Mouse (Mus musculus) macrophage (primary cell): ENCODE measurements around the gene Mars2. TPM values are rescaled to one million over a fixed set of nuclear protein-coding genes. Genes with fewer than 3 reads are reported as not detected.

Source experiments
- H3K27ac ChIP-seq: fragments of 350-480 bp; formaldehyde crosslinking; 2 replicates; pipeline ENCODE4 v1.9.0; 2021
- H3K36me3 ChIP-seq: fragments of 350-480 bp; formaldehyde crosslinking; 2 replicates; pipeline ENCODE4 v1.9.0; 2021; ENCODE audit errors: inconsistent target
- H3K4me3 ChIP-seq: fragments of 350-480 bp; formaldehyde crosslinking; 2 replicates; pipeline ENCODE4 v1.9.0; 2021; ENCODE audit errors: inconsistent target
- H3K79me2 ChIP-seq: fragments of 350-480 bp; formaldehyde crosslinking; 2 replicates; pipeline ENCODE4 v1.9.0; 2021; ENCODE audit errors: inconsistent target
- WGBS: methylation state at CpG from one replicate; pipeline ENCODE4 v1.1.7; 2026; ENCODE audit warnings: inconsistent platforms; ENCODE audit not compliant: missing documents; 5-methylcytosine and 5-hydroxymethylcytosine counted together
- polyA plus RNA-seq: library from polyadenylated mRNA; stranded (reverse); fragments of 250-400 nt; gene quantifications from 3 replicates; pipeline ENCODE4 v1.2.4, GENCODE M21; 2018; ENCODE audit warnings: inconsistent platforms

The Mars2 gene
- polyA plus RNA-seq, 1 experiment from 2014 or later, result 0.86 TPM

- Histone ChIP-seq H3K27ac (no peak overlapping the region), H3K36me3 (no peaks in the 10 kb centered on the region), H3K79me2 (peaks cover 26% of the 10 kb centered on the region), H3K4me3 (no peak overlapping the region)
- 80% methylated on average over 15 of the region's 16 CpGs for WGBS
These were observed 2.0 kb upstream of the Mars2 start for GRCm38 (mm10) chr1:55234910-55235520.

- H3K27ac ChIP-seq, result peak overlapping the region; percentile 25; the same call in 1 of the 2 replicates
- H3K79me2 ChIP-seq, result peaks cover 41% of the 10 kb centered on the region
- 27% methylated on average over 5 of the region's 5 CpGs for WGBS
- no peaks in the 10 kb centered on the region for H3K36me3 ChIP-seq
- peak overlapping the region; percentile 36 for H3K4me3 ChIP-seq
These were observed 490 bp upstream of the Mars2 start for GRCm38 (mm10) chr1:55236487-55236886.

- Histone ChIP-seq H3K36me3 (no peaks in the 10 kb centered on the region), H3K27ac (peak overlapping the region; percentile 36; the same call in 1 of the 2 replicates), H3K79me2 (peaks cover 53% of the 10 kb centered on the region), H3K4me3 (peak overlapping the region; percentile 89)
- WGBS, result under 1% methylated on average over 23 of the region's 23 CpGs
These were observed 725 bp downstream of the Mars2 start for GRCm38 (mm10) chr1:55237643-55238161.

GRCm38 (mm10) chr1:55238496-55238895, 1.5 kb downstream of the Mars2 start:
- peaks cover 61% of the 10 kb centered on the region for H3K79me2 ChIP-seq
- no peaks in the 10 kb centered on the region for H3K36me3 ChIP-seq
- H3K4me3 ChIP-seq, result peak overlapping the region; percentile 89
- 29% methylated on average over 13 of the region's 13 CpGs for WGBS
- no peak overlapping the region for H3K27ac ChIP-seq

GRCm38 (mm10) chr1:55239237-55239636, 2.3 kb downstream of the Mars2 start:
- Histone ChIP-seq H3K36me3 (no peaks in the 10 kb centered on the region), H3K4me3 (peak overlapping the region; percentile 89; the same call in 1 of the 2 replicates), H3K79me2 (peaks cover 69% of the 10 kb centered on the region), H3K27ac (no peak overlapping the region)
- WGBS, result 0% methylated on average over 1 of the region's 1 CpGs

GRCm38 (mm10) chr1:55246374-55246773, 9.4 kb downstream of the Mars2 start:
- WGBS, result 89% methylated on average over 2 of the region's 2 CpGs
- H3K36me3 ChIP-seq, result no peaks in the 10 kb centered on the region
- peaks cover 29% of the 10 kb centered on the region for H3K79me2 ChIP-seq
- H3K4me3 ChIP-seq, result no peak overlapping the region
- no peak overlapping the region for H3K27ac ChIP-seq

- Histone ChIP-seq H3K36me3 (no peaks in the 10 kb centered on the region), H3K27ac (no peak overlapping the region), H3K79me2 (no peaks in the 10 kb centered on the region), H3K4me3 (no peak overlapping the region)
- WGBS, result 89% methylated on average over 2 of the region's 2 CpGs
These were observed 27.4 kb downstream of the Mars2 start for GRCm38 (mm10) chr1:55264385-55264784.

GRCm38 (mm10) chr1:55265447-55265846, 28.5 kb downstream of the Mars2 start:
- Histone ChIP-seq H3K79me2 (no peaks in the 10 kb centered on the region), H3K36me3 (no peaks in the 10 kb centered on the region), H3K4me3 (no peak overlapping the region), H3K27ac (no peak overlapping the region)
- WGBS, result 83% methylated on average over 2 of the region's 2 CpGs

- H3K36me3 ChIP-seq, result no peaks in the 10 kb centered on the region
- no peak overlapping the region for H3K4me3 ChIP-seq
- H3K27ac ChIP-seq, result no peak overlapping the region
- WGBS, result 88% methylated on average over 9 of the region's 9 CpGs
- no peaks in the 10 kb centered on the region for H3K79me2 ChIP-seq
These were observed 42.1 kb downstream of the Mars2 start for GRCm38 (mm10) chr1:55279081-55279480.

Other genes starting within 250 kb of the Mars2 start
- 84.4 to 101 TPM (median 86.5 TPM) in 3 replicates for gene Sf3b1, start 209.7 kb upstream of the Mars2 start, polyA plus RNA-seq
- gene Coq10b, start 184.4 kb upstream of the Mars2 start, polyA plus RNA-seq, result 15.3 to 21.2 TPM (median 15.4 TPM) in 3 replicates
- gene Hspe1, start 149.0 kb upstream of the Mars2 start, polyA plus RNA-seq, result 207 to 271 TPM (median 256 TPM) in 3 replicates
- gene Hspd1, start 148.9 kb upstream of the Mars2 start, polyA plus RNA-seq, result 107 to 280 TPM (median 197 TPM) in 3 replicates
- 32.8 to 41.0 TPM (median 37.8 TPM) in 3 replicates for gene Mob4, start 105.9 kb upstream of the Mars2 start, polyA plus RNA-seq
- gene Rftn2, start 10.4 kb upstream of the Mars2 start, polyA plus RNA-seq, result 1.1 to 2.8 TPM (median 1.6 TPM) in 3 replicates
- not detected in 3 replicates for gene Boll, start 126.3 kb downstream of the Mars2 start, polyA plus RNA-seq
- 0.07 to 0.40 TPM (median 0.15 TPM) in 3 replicates for gene Plcl1, start 168.7 kb downstream of the Mars2 start, polyA plus RNA-seq